Mouse (Mus musculus): ENCODE measurements around the gene Anapc15. TPM values are rescaled to one million over a fixed set of nuclear protein-coding genes. Genes with fewer than 3 reads are reported as not detected.

The Anapc15 gene
- polyA plus RNA-seq, 1 experiment from 2014 or later, result 56.9 TPM

DNA sequence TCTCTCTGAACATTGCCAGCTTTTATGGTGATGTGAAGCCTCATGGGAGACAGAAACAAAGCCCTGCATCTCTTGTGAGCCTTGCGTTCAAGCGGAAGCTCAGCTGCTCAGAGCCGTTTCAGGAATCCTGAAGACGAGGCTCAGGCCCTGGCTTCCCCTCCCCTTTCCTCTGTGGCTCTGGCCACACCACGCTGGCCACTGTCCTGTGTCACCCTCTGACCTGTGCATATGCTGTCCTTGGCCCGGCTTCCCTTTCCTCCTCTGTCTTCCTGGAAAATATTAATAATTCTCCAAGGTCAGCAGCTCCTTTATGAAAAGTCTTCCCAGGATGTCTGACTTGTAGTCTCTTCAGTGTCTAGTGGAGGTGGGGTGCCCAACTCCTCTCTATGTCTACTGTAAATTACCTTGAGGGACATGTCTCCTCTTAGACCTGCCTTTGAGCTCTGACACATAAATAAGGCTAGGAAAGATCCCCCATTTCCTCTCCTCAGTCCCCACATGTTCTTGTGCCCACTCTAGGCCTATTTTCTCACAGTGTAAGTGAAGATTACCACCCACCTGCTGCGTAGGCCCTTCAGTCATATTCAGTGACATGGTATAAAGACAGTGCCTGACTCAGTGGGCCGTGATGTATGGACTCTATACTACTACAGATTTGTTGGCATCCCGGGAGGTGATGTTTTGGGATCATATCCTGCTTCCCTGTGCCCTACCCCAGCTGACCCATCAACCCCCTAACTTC is 19.1 kb downstream of the Anapc15 start:
- Histone ChIP-seq H3K4me3 (replicated peaks) (no peak overlapping the region), H3K4me1 (no peaks in the 10 kb centered on the region), H3K27me3 (replicated peaks) (no peaks in the 10 kb centered on the region), H3K9me3 (no peaks in the 10 kb centered on the region), H3K4me2 (no peak overlapping the region), H3K9ac (no peak overlapping the region), H3K36me3 (no peaks in the 10 kb centered on the region), H3K27ac (no peak overlapping the region)
- ATAC-seq (ENCODE audit: insufficient read depth, low FRiP score, low read depth), result no peak
- WGBS, result 71% methylated on average over 9 of the region's 9 CpGs

DNA sequence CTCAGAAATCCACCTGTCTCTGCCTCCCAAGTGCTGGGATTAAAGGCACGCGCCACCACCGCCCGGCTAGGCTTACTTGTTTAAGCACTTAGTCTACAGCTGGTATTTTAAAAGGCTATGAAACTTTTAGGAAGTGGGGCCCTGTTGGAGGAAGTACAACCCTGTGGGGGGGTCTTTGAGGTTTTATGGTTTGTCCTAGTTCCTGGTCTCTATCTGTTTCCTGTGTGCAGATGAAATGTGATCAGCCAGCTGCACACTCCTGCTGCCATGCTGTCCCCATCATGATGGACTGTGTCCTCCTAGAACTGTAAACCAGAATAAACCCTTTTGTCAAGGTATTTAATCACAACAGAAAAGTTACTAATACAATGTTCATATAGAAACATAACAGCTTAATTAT is 20.6 kb downstream of the Anapc15 start:
- H3K4me3 ChIP-seq (replicated peaks), result no peak overlapping the region
- no peak overlapping the region for H3K27ac ChIP-seq
- WGBS, result 92% methylated on average over 4 of the region's 4 CpGs
- no peaks in the 10 kb centered on the region for H3K36me3 ChIP-seq
- H3K9me3 ChIP-seq, result no peaks in the 10 kb centered on the region
- no peaks in the 10 kb centered on the region for H3K4me1 ChIP-seq
- ATAC-seq (ENCODE audit: insufficient read depth, low FRiP score, low read depth), result no peak
- no peak overlapping the region for H3K4me2 ChIP-seq
- no peaks in the 10 kb centered on the region for H3K27me3 ChIP-seq (replicated peaks)
- H3K9ac ChIP-seq, result no peak overlapping the region

GRCm38 (mm10) chr7:101886274-101886673 is 22.8 kb downstream of the Anapc15 start:
- Histone ChIP-seq H3K9ac (no peak overlapping the region), H3K36me3 (no peaks in the 10 kb centered on the region), H3K27me3 (replicated peaks) (no peaks in the 10 kb centered on the region), H3K4me2 (no peak overlapping the region), H3K4me1 (no peaks in the 10 kb centered on the region), H3K9me3 (no peaks in the 10 kb centered on the region), H3K27ac (no peak overlapping the region), H3K4me3 (replicated peaks) (no peak overlapping the region)
- no peak for ATAC-seq (ENCODE audit: insufficient read depth, low FRiP score, low read depth)
- 83% methylated on average over 6 of the region's 6 CpGs for WGBS

DNA sequence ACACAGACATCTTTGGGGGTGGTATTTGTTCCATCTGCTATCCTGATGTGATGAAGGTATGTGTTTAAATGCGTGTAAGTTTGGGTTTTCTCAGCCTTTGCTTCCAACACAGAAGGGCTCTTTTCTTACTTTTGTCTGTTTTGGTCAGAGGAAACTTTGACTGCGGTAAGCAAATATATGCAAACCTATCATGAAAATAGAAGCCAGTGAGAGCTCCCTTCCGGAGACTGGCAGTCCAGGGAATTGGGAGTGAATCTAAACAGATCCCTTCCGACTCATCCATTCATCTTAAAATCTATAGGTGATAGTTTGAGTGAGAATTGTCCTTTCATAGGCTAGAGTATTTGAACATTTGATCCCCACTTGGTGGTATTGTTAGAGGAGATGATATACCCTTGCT is 24.9 kb downstream of the Anapc15 start:
- no peaks in the 10 kb centered on the region for H3K27me3 ChIP-seq (replicated peaks)
- no peak for ATAC-seq (ENCODE audit: insufficient read depth, low FRiP score, low read depth)
- H3K36me3 ChIP-seq, result no peaks in the 10 kb centered on the region
- no peak overlapping the region for H3K4me2 ChIP-seq
- no peak overlapping the region for H3K27ac ChIP-seq
- no peak overlapping the region for H3K4me3 ChIP-seq (replicated peaks)
- H3K9ac ChIP-seq, result no peak overlapping the region
- WGBS, result 76% methylated on average over 4 of the region's 4 CpGs
- no peaks in the 10 kb centered on the region for H3K4me1 ChIP-seq
- H3K9me3 ChIP-seq, result no peaks in the 10 kb centered on the region

GRCm38 (mm10) chr7:101895695-101896094 is 32.2 kb downstream of the Anapc15 start:
- WGBS, result 43% methylated on average over 9 of the region's 9 CpGs
- Histone ChIP-seq H3K9me3 (no peaks in the 10 kb centered on the region), H3K27me3 (replicated peaks) (no peaks in the 10 kb centered on the region), H3K4me2 (peak overlapping the region; percentile 45), H3K4me3 (replicated peaks) (peak overlapping the region; percentile 65), H3K4me1 (peaks cover 4% of the 10 kb centered on the region; the same call in 1 of the 2 replicates), H3K36me3 (0 out of 2 replicates have a peak, but pooled peaks cover 5% of the 10 kb centered on the region), H3K27ac (peak overlapping the region; percentile 69; the same call in 1 of the 2 replicates), H3K9ac (no peak overlapping the region)
- ATAC-seq (ENCODE audit: insufficient read depth, low FRiP score, low read depth), result 0 out of 2 replicates have a peak, but pooled peaks have one; percentile 0

DNA sequence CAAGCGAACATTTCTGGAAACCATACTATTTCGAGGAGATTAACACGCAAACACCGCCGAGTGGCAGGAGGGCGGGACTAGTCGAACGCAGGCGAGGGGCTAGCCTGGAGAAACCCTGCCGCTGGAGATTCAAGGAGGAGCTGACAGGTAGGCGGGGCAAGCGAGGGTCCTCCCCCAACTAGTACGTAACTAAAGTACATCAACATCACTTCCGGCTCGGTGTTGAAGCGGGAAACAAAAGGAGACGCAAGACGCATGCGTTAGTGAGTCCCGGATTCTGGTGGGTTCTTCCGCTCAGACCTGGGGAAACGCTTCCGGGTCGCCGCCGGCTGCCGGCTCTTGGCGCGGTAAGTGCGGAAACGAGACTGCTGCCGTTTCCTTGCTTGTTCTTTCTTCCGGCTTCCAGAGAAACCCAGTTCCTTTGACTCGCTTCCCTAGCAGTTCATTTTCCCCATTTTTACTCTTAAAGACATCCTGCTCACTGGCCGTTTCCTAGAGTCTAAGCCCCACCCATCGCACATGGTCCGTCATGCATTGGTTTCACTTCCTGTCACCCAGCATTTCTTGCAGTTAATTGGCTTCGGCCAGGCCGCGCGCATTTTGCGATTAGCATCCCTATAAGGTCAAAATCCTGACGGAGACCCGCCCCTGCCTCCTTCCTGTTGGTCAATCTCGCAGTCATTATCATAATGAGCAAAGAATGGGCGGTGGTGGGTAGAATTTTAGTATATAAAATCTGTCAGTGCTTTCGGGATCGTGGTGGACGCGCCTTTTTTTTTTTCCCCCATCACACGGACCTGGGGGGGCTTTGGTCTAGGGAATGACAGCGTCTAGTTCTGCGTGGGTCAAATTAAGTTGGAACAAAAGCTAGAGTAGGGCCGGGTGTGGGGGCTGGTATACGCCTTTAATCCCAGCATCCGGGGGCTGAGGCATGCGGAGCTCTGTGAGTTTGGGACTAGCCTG is 32.9 kb downstream of the Anapc15 start:
- under 1% methylated on average over 57 of the region's 57 CpGs for WGBS
- ATAC-seq (ENCODE audit: insufficient read depth, low FRiP score, low read depth), result peak; percentile 97

DNA sequence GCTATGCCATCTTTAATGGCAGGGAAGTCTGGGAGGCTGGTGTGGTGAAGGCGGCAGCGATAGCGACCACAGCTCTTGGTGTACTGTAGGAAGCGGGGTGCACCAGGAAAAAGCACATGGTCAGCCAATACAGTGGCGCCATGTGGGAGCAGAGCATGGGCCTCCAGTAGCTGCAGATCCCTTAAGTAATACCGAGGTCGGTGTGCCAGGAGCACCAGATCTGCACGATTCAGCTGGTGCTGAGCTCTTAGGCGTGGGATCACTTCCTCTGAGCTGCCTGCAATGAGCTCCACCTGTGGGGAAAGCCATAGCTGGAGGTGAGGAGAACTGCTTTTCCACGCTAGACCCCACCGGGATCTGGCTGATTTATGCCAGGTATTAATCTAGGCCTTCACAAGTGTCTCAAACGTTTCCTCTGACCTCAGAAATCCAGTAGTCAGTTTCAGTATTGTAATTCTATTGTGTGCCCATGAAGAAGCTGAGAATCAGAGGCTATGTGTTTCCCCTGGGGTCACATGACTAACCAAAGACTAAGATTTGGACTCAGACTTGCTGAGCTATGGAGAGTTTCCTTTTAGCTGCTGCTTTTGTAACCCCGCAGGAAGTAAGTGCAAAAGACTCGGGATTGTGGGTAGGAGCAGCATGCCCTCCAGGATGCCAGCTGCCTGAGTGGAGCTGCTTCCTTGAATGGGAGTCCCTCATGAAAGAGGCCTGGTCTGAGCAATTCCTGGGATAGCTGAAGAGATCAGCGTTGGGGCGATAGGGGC is 37.0 kb downstream of the Anapc15 start:
- H3K27me3 ChIP-seq (replicated peaks), result no peaks in the 10 kb centered on the region
- H3K36me3 ChIP-seq, result 0 out of 2 replicates have a peak, but pooled peaks cover 9% of the 10 kb centered on the region
- no peak overlapping the region for H3K4me2 ChIP-seq
- no peak overlapping the region for H3K9ac ChIP-seq
- 89% methylated on average over 16 of the region's 16 CpGs for WGBS
- H3K9me3 ChIP-seq, result no peaks in the 10 kb centered on the region
- H3K4me1 ChIP-seq, result peaks cover 4% of the 10 kb centered on the region; the same call in 1 of the 2 replicates
- H3K27ac ChIP-seq, result no peak overlapping the region
- ATAC-seq (ENCODE audit: insufficient read depth, low FRiP score, low read depth), result no peak
- no peak overlapping the region for H3K4me3 ChIP-seq (replicated peaks)

More for the DNA sequence above, 32.9 kb downstream of the Anapc15 start:
- Histone ChIP-seq H3K4me2 (peak overlapping the region; percentile 61), H3K4me3 (replicated peaks) (peak overlapping the region; percentile 65), H3K9ac (no peak overlapping the region), H3K36me3 (0 out of 2 replicates have a peak, but pooled peaks cover 5% of the 10 kb centered on the region), H3K27me3 (replicated peaks) (no peaks in the 10 kb centered on the region), H3K27ac (peak overlapping the region; percentile 95), H3K4me1 (peaks cover 4% of the 10 kb centered on the region; the same call in 1 of the 2 replicates), H3K9me3 (no peaks in the 10 kb centered on the region)

DNA sequence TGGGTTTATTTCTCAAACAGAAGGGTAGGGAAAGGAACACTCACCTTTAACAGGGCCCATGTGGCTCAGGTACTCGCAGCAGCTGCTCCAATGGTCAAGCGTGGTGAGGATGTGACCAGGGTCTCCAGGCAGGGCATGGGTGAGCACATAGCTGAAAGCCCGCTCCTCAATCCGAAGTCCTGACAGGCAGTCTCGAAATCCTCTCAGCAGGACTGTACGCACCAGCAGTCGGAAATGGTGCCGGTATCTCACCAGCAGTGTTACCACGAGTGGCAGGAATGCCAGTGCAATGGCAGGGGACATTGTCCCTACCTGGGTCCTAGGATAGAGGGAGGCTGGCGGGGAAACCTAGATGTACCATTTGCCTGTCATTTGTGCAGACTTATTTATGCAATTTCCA is 38.5 kb downstream of the Anapc15 start:
- Histone ChIP-seq H3K27me3 (replicated peaks) (no peaks in the 10 kb centered on the region), H3K4me3 (replicated peaks) (no peak overlapping the region), H3K9ac (no peak overlapping the region), H3K4me1 (peaks cover 7% of the 10 kb centered on the region), H3K4me2 (no peak overlapping the region), H3K9me3 (no peaks in the 10 kb centered on the region), H3K27ac (no peak overlapping the region), H3K36me3 (0 out of 2 replicates have a peak, but pooled peaks cover 9% of the 10 kb centered on the region)
- no peak for ATAC-seq (ENCODE audit: insufficient read depth, low FRiP score, low read depth)
- WGBS, result 89% methylated on average over 10 of the region's 10 CpGs

DNA sequence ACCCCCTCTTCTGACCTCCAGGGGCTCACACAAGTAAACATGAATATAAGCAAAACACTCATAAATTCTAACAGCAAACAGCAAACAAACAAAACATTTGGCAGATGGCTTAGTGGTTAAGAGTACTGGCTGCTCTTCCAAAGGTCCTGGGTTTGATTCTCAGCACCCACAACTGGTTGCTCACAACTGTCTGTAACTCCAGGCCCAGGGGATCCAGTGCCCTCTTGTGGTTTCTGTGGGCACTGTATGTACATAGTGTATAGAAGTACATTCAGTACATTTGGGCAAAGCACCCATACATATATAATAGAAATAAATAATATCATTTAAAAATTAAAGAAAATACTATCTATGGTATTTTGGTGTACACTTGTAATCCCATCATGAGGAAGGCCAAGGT is 39.3 kb downstream of the Anapc15 start:
- no peaks in the 10 kb centered on the region for H3K27me3 ChIP-seq (replicated peaks)
- no peak overlapping the region for H3K4me2 ChIP-seq
- peaks cover 8% of the 10 kb centered on the region for H3K4me1 ChIP-seq
- no peaks in the 10 kb centered on the region for H3K9me3 ChIP-seq
- no peak for ATAC-seq (ENCODE audit: insufficient read depth, low FRiP score, low read depth)
- H3K27ac ChIP-seq, result no peak overlapping the region
- no peak overlapping the region for H3K9ac ChIP-seq
- no peak overlapping the region for H3K4me3 ChIP-seq (replicated peaks)
- H3K36me3 ChIP-seq, result 0 out of 2 replicates have a peak, but pooled peaks cover 9% of the 10 kb centered on the region

GRCm38 (mm10) chr7:101905561-101906286 is 42.2 kb downstream of the Anapc15 start, which contains the start of gene Lamtor1:
Gene Lamtor1 (plus strand): TSS chr7:101905904.
- peak; percentile 98 for ATAC-seq (ENCODE audit: insufficient read depth, low FRiP score, low read depth)
- peak within 1 kb of the TSS; percentile 72 for H3K4me2 ChIP-seq
- no peaks in the 10 kb centered on the region for H3K9me3 ChIP-seq
- H3K4me1 ChIP-seq, result peaks cover 8% of the 10 kb centered on the region
- H3K4me3 ChIP-seq (replicated peaks), result peak within 1 kb of the TSS; percentile 80
- peak within 1 kb of the TSS; percentile 96 for H3K27ac ChIP-seq
- under 1% methylated on average over 60 of the region's 61 CpGs for WGBS
- peaks cover 14% of the 10 kb centered on the region for H3K36me3 ChIP-seq
- H3K27me3 ChIP-seq (replicated peaks), result no peaks in the 10 kb centered on the region
- H3K9ac ChIP-seq, result peak within 1 kb of the TSS; percentile 86

DNA sequence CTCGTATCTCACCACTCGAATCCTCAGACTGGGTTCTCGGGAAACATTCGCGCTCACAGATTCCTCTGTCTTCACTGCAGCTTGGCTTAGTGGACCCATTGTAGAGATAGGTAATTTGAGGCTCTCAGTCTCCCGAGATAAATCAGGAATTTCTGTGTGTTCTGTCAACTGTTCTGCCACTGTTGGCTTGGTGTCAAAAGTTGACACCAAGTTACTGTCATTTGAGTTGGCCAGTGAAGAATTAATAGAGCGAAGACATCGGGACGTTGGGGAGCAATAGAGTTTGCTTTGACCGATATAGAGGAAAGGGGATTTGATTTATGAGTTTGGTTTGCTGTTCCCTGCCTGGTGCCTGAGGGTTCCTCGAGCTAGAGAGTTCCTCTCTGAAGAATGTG is 42.8 kb downstream of the Anapc15 start, which contains the start of gene Tomt:
Gene Tomt (minus strand): TSS at position 73 of the 395 bp plus-strand sequence.
- no peaks in the 10 kb centered on the region for H3K9me3 ChIP-seq
- H3K36me3 ChIP-seq, result peaks cover 19% of the 10 kb centered on the region
- no peak for ATAC-seq (ENCODE audit: insufficient read depth, low FRiP score, low read depth)
- H3K4me2 ChIP-seq, result peak within 1 kb of the TSS; percentile 72
- H3K27me3 ChIP-seq (replicated peaks), result no peaks in the 10 kb centered on the region
- H3K4me3 ChIP-seq (replicated peaks), result peak within 1 kb of the TSS; percentile 80
- H3K9ac ChIP-seq, result peak within 1 kb of the TSS; percentile 86
- 8% methylated on average over 11 of the region's 11 CpGs for WGBS
- peaks cover 8% of the 10 kb centered on the region for H3K4me1 ChIP-seq
- peak within 1 kb of the TSS; percentile 96 for H3K27ac ChIP-seq
